Mouse (Mus musculus): ENCODE data around the gene Fbxl19. TPM values are rescaled to one million over a fixed set of nuclear protein-coding genes. Genes with fewer than 3 reads are reported as not detected.

Gene Fbxl19
- polyA plus RNA-seq, 1 experiment from 2014 or later, result 2.2 TPM

GRCm38 (mm10) chr7:127776426-127776825 lies 32.1 kb downstream of the Fbxl19 start, which contains the start of gene Setd1a:
Gene Setd1a, plus strand, starts transcription at chr7:127776670.
- peak within 1 kb of the TSS; percentile 85 for H3K4me2 ChIP-seq (replicated peaks; ENCODE audit: low read depth)
- TF ChIP-seq CTCF (IDR thresholded peaks at IDR 0.05; ENCODE audit: low read depth), result no peak
- H3K9me3 ChIP-seq (ENCODE audit: control insufficient read depth), result no peaks in the 10 kb centered on the region
- 0% methylated on average over 23 of the region's 23 CpGs for WGBS
- peak within 1 kb of the TSS; percentile 98 for H3K27ac ChIP-seq (ENCODE audit: low read depth, low read length)
- no peaks in the 10 kb centered on the region for H3K27me3 ChIP-seq (replicated peaks; ENCODE audit: control insufficient read depth, insufficient read depth, low read length)
- H3K4me1 ChIP-seq (replicated peaks; ENCODE audit: control insufficient read depth, insufficient read depth, low read length), result 0 out of 2 replicates have a peak, but pooled peaks cover 4% of the 10 kb centered on the region
- H3K9ac ChIP-seq (ENCODE audit: low read depth, low read length), result peak within 1 kb of the TSS; percentile 96
- peak within 1 kb of the TSS; percentile 85 for H3K4me3 ChIP-seq (ENCODE audit: low read depth, low read length)
- ATAC-seq, result peak; percentile 50
- peaks cover 13% of the 10 kb centered on the region for H3K36me3 ChIP-seq (ENCODE audit: control insufficient read depth, insufficient read depth)

DNA sequence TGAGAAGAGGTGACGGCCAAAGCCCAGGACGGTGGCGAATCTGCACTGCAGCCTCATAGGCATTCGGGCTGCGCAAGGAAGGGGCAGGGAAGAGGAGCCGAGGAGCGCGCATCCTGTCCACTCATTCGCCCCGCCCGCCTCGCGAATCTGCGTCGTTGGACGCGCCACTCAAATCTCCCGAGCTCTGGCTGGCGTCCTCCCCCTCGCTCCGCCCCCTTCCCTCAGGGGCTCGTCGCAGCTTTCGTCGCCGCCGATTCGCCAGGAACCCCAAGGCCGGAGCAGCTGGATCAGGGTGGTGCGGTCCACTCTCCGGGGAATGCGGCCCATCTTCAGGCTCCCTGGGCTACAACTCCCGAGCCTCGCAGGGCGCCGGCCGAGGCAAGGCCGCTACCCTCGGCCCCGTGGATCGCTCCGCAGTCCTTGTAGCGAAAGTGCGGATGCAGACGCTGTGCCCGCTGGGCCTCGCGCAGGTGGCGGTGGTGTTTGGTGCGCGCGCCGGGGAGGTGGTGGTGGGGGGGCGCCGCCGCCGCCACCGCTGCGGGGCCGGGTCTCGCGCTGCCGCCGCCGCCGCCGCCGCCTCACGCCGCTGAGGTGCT lies 32.6 kb downstream of the Fbxl19 start:
- Histone ChIP-seq H3K27ac (ENCODE audit: low read depth, low read length) (peak overlapping the region; percentile 98), H3K9ac (ENCODE audit: low read depth, low read length) (peak overlapping the region; percentile 96), H3K4me1 (replicated peaks; ENCODE audit: control insufficient read depth, insufficient read depth, low read length) (0 out of 2 replicates have a peak, but pooled peaks cover 4% of the 10 kb centered on the region), H3K4me3 (ENCODE audit: low read depth, low read length) (peak overlapping the region; percentile 85), H3K36me3 (ENCODE audit: control insufficient read depth, insufficient read depth) (peaks cover 18% of the 10 kb centered on the region), H3K9me3 (ENCODE audit: control insufficient read depth) (no peaks in the 10 kb centered on the region), H3K4me2 (replicated peaks; ENCODE audit: low read depth) (peak overlapping the region; percentile 85), H3K27me3 (replicated peaks; ENCODE audit: control insufficient read depth, insufficient read depth, low read length) (no peaks in the 10 kb centered on the region)
- under 1% methylated on average over 66 of the region's 70 CpGs for WGBS
- peak; percentile 92 for ATAC-seq
- TF ChIP-seq CTCF (IDR thresholded peaks at IDR 0.05; ENCODE audit: low read depth), result no peak

- peak; percentile 22 for ATAC-seq
- peak overlapping the region; percentile 85 for H3K4me2 ChIP-seq (replicated peaks; ENCODE audit: low read depth)
- peak overlapping the region; percentile 85 for H3K4me3 ChIP-seq (ENCODE audit: low read depth, low read length)
- peak overlapping the region; percentile 96 for H3K9ac ChIP-seq (ENCODE audit: low read depth, low read length)
- H3K9me3 ChIP-seq (ENCODE audit: control insufficient read depth), result no peaks in the 10 kb centered on the region
- H3K4me1 ChIP-seq (replicated peaks; ENCODE audit: control insufficient read depth, insufficient read depth, low read length), result 0 out of 2 replicates have a peak, but pooled peaks cover 4% of the 10 kb centered on the region
- no peaks in the 10 kb centered on the region for H3K27me3 ChIP-seq (replicated peaks; ENCODE audit: control insufficient read depth, insufficient read depth, low read length)
- H3K36me3 ChIP-seq (ENCODE audit: control insufficient read depth, insufficient read depth), result peaks cover 25% of the 10 kb centered on the region
- TF ChIP-seq CTCF (IDR thresholded peaks at IDR 0.05; ENCODE audit: low read depth), result no peak
- 3% methylated on average over 49 of the region's 66 CpGs for whole genome bisulfite sequencing
- peak overlapping the region; percentile 98 for H3K27ac ChIP-seq (ENCODE audit: low read depth, low read length)
These were observed 33.3 kb downstream of the Fbxl19 start for GRCm38 (mm10) chr7:127777474-127778266.

DNA sequence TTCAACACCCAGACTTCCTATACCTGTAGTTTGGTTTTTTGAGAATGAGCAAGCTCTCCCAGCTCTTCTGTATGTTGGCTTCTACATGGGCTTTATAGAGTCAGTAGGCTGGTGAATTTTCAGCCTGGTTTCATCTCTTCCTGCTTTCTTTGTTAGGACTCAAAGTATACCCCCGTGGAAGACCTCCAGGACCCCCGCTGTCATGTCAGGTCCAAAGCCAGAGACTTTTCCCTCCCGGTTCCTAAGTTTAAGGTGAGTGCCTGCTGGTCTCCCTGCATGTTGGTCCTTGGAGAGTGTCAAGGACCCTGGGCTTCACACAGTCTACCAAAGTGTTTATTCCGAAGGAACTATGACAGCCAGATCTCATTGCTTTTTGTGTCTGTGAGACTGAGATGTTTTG lies 34.0 kb downstream of the Fbxl19 start:
- H3K4me1 ChIP-seq (replicated peaks; ENCODE audit: control insufficient read depth, insufficient read depth, low read length), result 0 out of 2 replicates have a peak, but pooled peaks cover 4% of the 10 kb centered on the region
- peak overlapping the region; percentile 85 for H3K4me3 ChIP-seq (ENCODE audit: low read depth, low read length)
- peak overlapping the region; percentile 96 for H3K9ac ChIP-seq (ENCODE audit: low read depth, low read length)
- H3K9me3 ChIP-seq (ENCODE audit: control insufficient read depth), result no peaks in the 10 kb centered on the region
- no peak for TF ChIP-seq CTCF (IDR thresholded peaks at IDR 0.05; ENCODE audit: low read depth)
- no peak for ATAC-seq
- no peaks in the 10 kb centered on the region for H3K27me3 ChIP-seq (replicated peaks; ENCODE audit: control insufficient read depth, insufficient read depth, low read length)
- peak overlapping the region; percentile 85 for H3K4me2 ChIP-seq (replicated peaks; ENCODE audit: low read depth)
- 79% methylated on average over 4 of the region's 4 CpGs for WGBS
- H3K36me3 ChIP-seq (ENCODE audit: control insufficient read depth, insufficient read depth), result peaks cover 25% of the 10 kb centered on the region
- H3K27ac ChIP-seq (ENCODE audit: low read depth, low read length), result no peak overlapping the region

GRCm38 (mm10) chr7:127785308-127785707 lies 41.0 kb downstream of the Fbxl19 start, which contains the start of gene Gm49388:
Gene Gm49388, plus strand, starts transcription at chr7:127785608.
- no peak within 1 kb of the TSS for H3K27ac ChIP-seq (ENCODE audit: low read depth, low read length)
- 95% methylated on average over 7 of the region's 7 CpGs for WGBS
- no peak within 1 kb of the TSS for H3K9ac ChIP-seq (ENCODE audit: low read depth, low read length)
- no peak within 1 kb of the TSS for H3K4me3 ChIP-seq (ENCODE audit: low read depth, low read length)
- H3K9me3 ChIP-seq (ENCODE audit: control insufficient read depth), result no peaks in the 10 kb centered on the region
- ATAC-seq, result no peak
- TF ChIP-seq CTCF (IDR thresholded peaks at IDR 0.05; ENCODE audit: low read depth), result no peak
- no peaks in the 10 kb centered on the region for H3K27me3 ChIP-seq (replicated peaks; ENCODE audit: control insufficient read depth, insufficient read depth, low read length)
- H3K4me2 ChIP-seq (replicated peaks; ENCODE audit: low read depth), result no peak within 1 kb of the TSS
- H3K4me1 ChIP-seq (replicated peaks; ENCODE audit: control insufficient read depth, insufficient read depth, low read length), result no peaks in the 10 kb centered on the region
- peaks cover 86% of the 10 kb centered on the region for H3K36me3 ChIP-seq (ENCODE audit: control insufficient read depth, insufficient read depth)
